ENCODE assay signal across 25 mouse cellular contexts in genomic region chr15:31063734-31064133, GRCm38 (mm10).
"Had no signal": no experiment of that assay in that cellular context is flagged by ENCODE, and none has a peak within 500 bp of the region (broad histone marks: within the 10 kb centered on the region; RNA-seq: fewer than 3 reads in every experiment).

No protein-coding gene starts in this region.

- DNase-seq: gastrocnemius, adult 2 months; gastrocnemius, postnatal 10 days; gastrocnemius, postnatal 25 days; heart, adult 2 months; heart, postnatal 10 days; heart, postnatal 4 days; kidney, adult 18-20 months; kidney, adult 8-10 months; kidney, postnatal 10 days; kidney, postnatal 25 days; kidney, postnatal 4 days; liver had no signal

- H3K27me3 ChIP-seq: heart, embryonic 12.5 days; hindbrain, embryonic 12.5 days; intestine, embryonic 15.5 days; limb, embryonic 12.5 days had no signal

- H3K4me1 ChIP-seq: heart, embryonic 10.5 days; heart, embryonic 12.5 days; hindbrain, embryonic 10.5 days; hindbrain, embryonic 12.5 days; intestine, embryonic 15.5 days; limb, embryonic 10.5 days; limb, embryonic 12.5 days had no signal

- H3K4me3 ChIP-seq: gastrocnemius, adult 2 months; heart, adult 2 months; heart, embryonic 10.5 days; heart, embryonic 12.5 days; hindbrain, embryonic 10.5 days; hindbrain, embryonic 12.5 days; intestine, embryonic 15.5 days; layer of hippocampus, adult 2 months; left cerebral cortex, adult 2 months; limb, embryonic 10.5 days; limb, embryonic 12.5 days had no signal

- H3K9ac ChIP-seq: heart, embryonic 12.5 days; hindbrain, embryonic 12.5 days; hindbrain, embryonic 14.5 days; intestine, embryonic 15.5 days; limb, embryonic 12.5 days had no signal

- H3K27ac ChIP-seq: gastrocnemius, adult 2 months; heart, adult 2 months; heart, embryonic 10.5 days; hindbrain, embryonic 10.5 days; hindbrain, embryonic 12.5 days; hindbrain, embryonic 14.5 days; intestine, embryonic 15.5 days; layer of hippocampus, adult 2 months; left cerebral cortex, adult 2 months; limb, embryonic 10.5 days; limb, embryonic 12.5 days had no signal

- H3K36me3 ChIP-seq: heart, embryonic 10.5 days; heart, embryonic 12.5 days; hindbrain, embryonic 10.5 days; hindbrain, embryonic 12.5 days; intestine, embryonic 15.5 days; limb, embryonic 10.5 days; limb, embryonic 12.5 days had no signal

- ATAC-seq: hindbrain, embryonic 16.5 days; inflammation-experienced regulatory T-cells, adult 6 months; intestine, embryonic 15.5 days; intestine, postnatal 0 days had no signal

- H3K9me3 ChIP-seq: heart, embryonic 10.5 days; heart, embryonic 12.5 days; hindbrain, embryonic 10.5 days; hindbrain, embryonic 12.5 days; intestine, embryonic 15.5 days; limb, embryonic 10.5 days; limb, embryonic 12.5 days had no signal

- H3K4me2 ChIP-seq: heart, embryonic 12.5 days; hindbrain, embryonic 12.5 days; hindbrain, embryonic 14.5 days; intestine, embryonic 15.5 days; limb, embryonic 12.5 days had no signal
